Mouse (Mus musculus): Measurements from ENCODE around the gene Tex50. TPM values are rescaled to one million over a fixed set of nuclear protein-coding genes. Genes with fewer than 3 reads are reported as not detected.
A peak's percentile ranks its signal among the peaks of the same experiment; 100 is the strongest.

Gene Tex50
- total and polyA plus RNA-seq, 3 experiments: not detected

DNA sequence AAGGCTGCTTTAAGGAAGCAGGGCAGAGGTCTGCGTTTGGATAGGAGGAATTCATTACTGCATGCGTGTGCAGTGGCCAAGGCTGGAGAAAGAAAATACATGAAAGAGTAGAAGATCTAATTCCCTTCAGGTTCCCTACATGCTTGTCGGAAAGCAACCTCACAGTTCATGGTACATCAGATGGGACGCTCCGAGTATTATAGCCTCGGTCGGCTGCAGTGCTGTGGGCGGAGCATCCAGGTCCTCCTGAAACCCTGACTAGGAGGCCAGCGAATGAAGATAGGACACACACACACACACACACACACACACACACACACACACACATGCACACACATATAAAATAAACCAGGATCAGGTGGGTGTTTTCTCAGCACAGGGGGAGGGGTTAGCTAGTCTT, 24.6 kb upstream of the Tex50 start:
- H3K4me3 ChIP-seq (ENCODE audit: control insufficient read depth in 1 of 2, insufficient read depth in 1 of 2, low read depth in 2 of 2, low read length in 2 of 2): no peak overlapping the region
- no peak for TF ChIP-seq NRF1 (IDR thresholded peaks at IDR 0.05; ENCODE audit: insufficient read depth, low read depth, low read length, poor library complexity, severe bottlenecking)
- no peak for TF ChIP-seq ZKSCAN1 (IDR thresholded peaks at IDR 0.05; ENCODE audit: low read depth, low read length)
- no peak for TF ChIP-seq ETS1 (IDR thresholded peaks at IDR 0.05; ENCODE audit: low read depth, low read length)
- no peak for TF ChIP-seq USF1 (IDR thresholded peaks at IDR 0.05; ENCODE audit: low read depth, low read length)
- no peak for TF ChIP-seq POLR2A (IDR thresholded peaks at IDR 0.05; ENCODE audit: control insufficient read depth in 1 of 2, insufficient read depth in 1 of 2, low read depth in 1 of 2, low read length in 2 of 2, poor library complexity in 1 of 2)
- TF ChIP-seq CTCF (IDR thresholded peaks at IDR 0.05 in 2 of 3, conservative IDR thresholded peaks at IDR 0.05 in 1 of 3; ENCODE audit: control insufficient read depth in 1 of 3, insufficient read depth in 1 of 3, low read depth in 2 of 3, low read length in 3 of 3, poor library complexity in 1 of 3, severe bottlenecking in 1 of 3): no peak
- no peak for TF ChIP-seq CHD1 (IDR thresholded peaks at IDR 0.05; ENCODE audit: low read depth, low read length)
- TF ChIP-seq GABPA (IDR thresholded peaks at IDR 0.05; ENCODE audit: low read depth, low read length): no peak
- no peak for TF ChIP-seq MXI1 (IDR thresholded peaks at IDR 0.05; ENCODE audit: low read depth, low read length)
- TF ChIP-seq BHLHE40 (IDR thresholded peaks at IDR 0.05; ENCODE audit: borderline replicate concordance, low read depth, low read length): no peak
- H3K4me1 ChIP-seq (ENCODE audit: control insufficient read depth in 1 of 2, insufficient read depth in 2 of 2, low read length in 2 of 2): no peaks in the 10 kb centered on the region
- DNase-seq (ENCODE audit: low read depth, low spot score): no peak
- H3K9ac ChIP-seq (ENCODE audit: control insufficient read depth, low read depth, low read length, poor library complexity, severe bottlenecking): no peak overlapping the region
- no peaks in the 10 kb centered on the region for H3K9me3 ChIP-seq (replicated peaks; ENCODE audit: insufficient read depth, low read length)
- peaks cover 0 to 1% of the 10 kb centered on the region in 2 experiments; a peak in 1 of 4 replicates for H3K27me3 ChIP-seq (ENCODE audit: control insufficient read depth in 1 of 2, insufficient read depth in 2 of 2, low read length in 2 of 2)
- H3K79me2 ChIP-seq (ENCODE audit: control insufficient read depth, insufficient read depth, low read length, poor library complexity): no peaks in the 10 kb centered on the region
- H3K27ac ChIP-seq (ENCODE audit: control insufficient read depth, low read depth, low read length): no peak overlapping the region
- no peaks in the 10 kb centered on the region for H3K36me3 ChIP-seq (ENCODE audit: control insufficient read depth in 1 of 2, insufficient read depth in 2 of 2, low read length in 2 of 2)

DNA sequence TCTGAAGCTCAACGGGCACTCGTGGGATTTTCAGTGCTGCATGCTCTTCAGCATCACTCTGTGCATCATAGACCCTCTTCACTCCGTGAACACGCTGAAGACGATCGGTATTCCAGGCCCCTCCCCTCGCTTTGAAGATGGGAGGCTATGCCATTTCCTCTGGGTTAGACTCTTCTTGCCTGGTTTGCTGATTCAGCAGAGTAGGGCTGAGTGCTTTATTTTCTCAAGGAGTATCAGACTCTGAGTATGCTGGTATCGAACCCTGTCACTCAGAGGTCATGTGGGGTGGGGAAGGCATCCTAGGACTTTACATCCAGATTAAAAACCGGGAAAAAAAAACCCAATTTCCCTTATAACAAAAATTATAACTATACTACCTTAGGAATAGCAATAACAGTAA, 23.3 kb upstream of the Tex50 start:
- no peaks in the 10 kb centered on the region for H3K9me3 ChIP-seq (replicated peaks; ENCODE audit: insufficient read depth, low read length)
- no peaks in the 10 kb centered on the region for H3K4me1 ChIP-seq (ENCODE audit: control insufficient read depth in 1 of 2, insufficient read depth in 2 of 2, low read length in 2 of 2)
- H3K4me3 ChIP-seq (ENCODE audit: control insufficient read depth in 1 of 2, insufficient read depth in 1 of 2, low read depth in 2 of 2, low read length in 2 of 2): no peak overlapping the region
- TF ChIP-seq MYB (IDR thresholded peaks at IDR 0.05; ENCODE audit: low read depth, low read length): no peak
- TF ChIP-seq MAFK (IDR thresholded peaks at IDR 0.05; ENCODE audit: borderline replicate concordance, low read depth, low read length): 0 out of 2 replicates have a peak, but pooled peaks have one; percentile 19
- no peak for DNase-seq (ENCODE audit: low read depth, low spot score)
- no peak overlapping the region for H3K9ac ChIP-seq (ENCODE audit: control insufficient read depth, low read depth, low read length, poor library complexity, severe bottlenecking)
- H3K27ac ChIP-seq (ENCODE audit: control insufficient read depth, low read depth, low read length): no peak overlapping the region
- no peaks in the 10 kb centered on the region for H3K36me3 ChIP-seq (ENCODE audit: control insufficient read depth in 1 of 2, insufficient read depth in 2 of 2, low read length in 2 of 2)
- peaks cover 0 to 1% of the 10 kb centered on the region in 2 experiments; a peak in 1 of 4 replicates for H3K27me3 ChIP-seq (ENCODE audit: control insufficient read depth in 1 of 2, insufficient read depth in 2 of 2, low read length in 2 of 2)
- H3K79me2 ChIP-seq (ENCODE audit: control insufficient read depth, insufficient read depth, low read length, poor library complexity): no peaks in the 10 kb centered on the region

DNA sequence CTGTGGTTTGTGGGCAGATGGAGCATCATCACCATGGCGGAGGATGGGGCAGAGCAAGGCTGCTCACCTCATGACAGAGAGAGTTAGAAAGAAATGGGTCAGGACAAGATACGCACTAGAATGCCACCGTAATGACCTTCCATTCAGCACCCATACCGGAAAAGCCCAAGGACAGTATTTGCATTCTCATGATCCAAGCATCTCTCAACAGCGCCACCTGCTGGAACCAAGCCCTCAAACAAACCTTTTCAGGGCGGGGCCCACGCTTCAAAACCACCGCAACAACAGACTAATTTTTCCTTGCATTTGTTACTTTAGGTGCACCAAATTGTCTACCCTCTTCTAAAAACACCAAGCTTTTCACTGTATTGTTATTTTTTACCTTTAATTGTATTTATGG, 21.6 kb upstream of the Tex50 start:
- Histone ChIP-seq H3K4me3 (ENCODE audit: control insufficient read depth in 1 of 2, insufficient read depth in 1 of 2, low read depth in 2 of 2, low read length in 2 of 2) (peak overlapping the region in 1 of 2 experiments; percentile 30; a peak in 2 of 4 replicates), H3K4me1 (ENCODE audit: control insufficient read depth in 1 of 2, insufficient read depth in 2 of 2, low read length in 2 of 2) (no peaks in the 10 kb centered on the region; a peak in 1 of 4 replicates), H3K36me3 (ENCODE audit: control insufficient read depth in 1 of 2, insufficient read depth in 2 of 2, low read length in 2 of 2) (no peaks in the 10 kb centered on the region), H3K27ac (ENCODE audit: control insufficient read depth, low read depth, low read length) (no peak overlapping the region), H3K9ac (ENCODE audit: control insufficient read depth, low read depth, low read length, poor library complexity, severe bottlenecking) (no peak overlapping the region), H3K79me2 (ENCODE audit: control insufficient read depth, insufficient read depth, low read length, poor library complexity) (no peaks in the 10 kb centered on the region), H3K9me3 (replicated peaks; ENCODE audit: insufficient read depth, low read length) (no peaks in the 10 kb centered on the region), H3K27me3 (ENCODE audit: control insufficient read depth in 1 of 2, insufficient read depth in 2 of 2, low read length in 2 of 2) (peaks cover 0 to 1% of the 10 kb centered on the region in 2 experiments; a peak in 1 of 4 replicates)
- DNase-seq (ENCODE audit: low read depth, low spot score): peak; percentile 85
- peak; percentile 60 for TF ChIP-seq RAD21 (IDR thresholded peaks at IDR 0.05; ENCODE audit: low read depth, low read length)
- no peak for TF ChIP-seq GATA1 (IDR thresholded peaks at IDR 0.05; ENCODE audit: low read depth, low read length)
- TF ChIP-seq SMC3 (IDR thresholded peaks at IDR 0.05; ENCODE audit: low read depth, low read length): peak; percentile 76
- TF ChIP-seq MAZ (IDR thresholded peaks at IDR 0.05; ENCODE audit: low read depth, low read length): 0 out of 2 replicates have a peak, but pooled peaks have one; percentile 66
- TF ChIP-seq ZC3H11A (IDR thresholded peaks at IDR 0.05; ENCODE audit: low read depth, low read length): no peak
- peak; percentile 82 to 87 (median 85) for TF ChIP-seq CTCF (IDR thresholded peaks at IDR 0.05 in 2 of 3, conservative IDR thresholded peaks at IDR 0.05 in 1 of 3; ENCODE audit: control insufficient read depth in 1 of 3, insufficient read depth in 1 of 3, low read depth in 2 of 3, low read length in 3 of 3, poor library complexity in 1 of 3, severe bottlenecking in 1 of 3)
- TF ChIP-seq POLR2AphosphoS5 (IDR thresholded peaks at IDR 0.05; ENCODE audit: borderline replicate concordance, low read depth, low read length): no peak
- TF ChIP-seq MXI1 (IDR thresholded peaks at IDR 0.05; ENCODE audit: low read depth, low read length): no peak
- no peak for TF ChIP-seq RCOR1 (IDR thresholded peaks at IDR 0.05; ENCODE audit: low read depth, low read length)
- no peak for TF ChIP-seq KAT2A (conservative IDR thresholded peaks at IDR 0.05; ENCODE audit: low read depth, low read length)
